Mouse (Mus musculus) embryo, embryonic 10 days (tissue): Measurements from ENCODE around the gene Atf7.
"Not testable (repeated sequence)": the region's sequence is repeated elsewhere in the genome, so short reads cannot be mapped to it uniquely, and the experiment has no call there.

Source experiments
- DNase-seq: peaks from one replicate; pipeline ENCODE4 v3.0.0-alpha.2; 2015; ENCODE audit warnings: low spot score

The Atf7 gene

GRCm38 (mm10) chr15:102619486-102619885 is 5.8 kb downstream of the Atf7 start:
- no peak for DNase-seq

- DNase-seq: no peak
Observed at GRCm38 (mm10) chr15:102617654-102618053, 7.6 kb downstream of the Atf7 start.

- no peak for DNase-seq
Observed at GRCm38 (mm10) chr15:102616174-102616573, 9.1 kb downstream of the Atf7 start.

GRCm38 (mm10) chr15:102614224-102614623 is 11.0 kb downstream of the Atf7 start:
- no peak for DNase-seq

- DNase-seq: no peak
Observed at GRCm38 (mm10) chr15:102612966-102613365, 12.3 kb downstream of the Atf7 start.

- DNase-seq: not testable (repeated sequence)
Observed at GRCm38 (mm10) chr15:102608586-102608985, 16.7 kb downstream of the Atf7 start.

GRCm38 (mm10) chr15:102593996-102594656 is 31.1 kb downstream of the Atf7 start:
- no peak for DNase-seq

- DNase-seq: no peak
Observed at GRCm38 (mm10) chr15:102592674-102593073, 32.6 kb downstream of the Atf7 start.

- DNase-seq: no peak
Observed at GRCm38 (mm10) chr15:102590567-102590966, 34.7 kb downstream of the Atf7 start.

- no peak for DNase-seq
Observed at GRCm38 (mm10) chr15:102589826-102590225, 35.4 kb downstream of the Atf7 start.

- no peak for DNase-seq
Observed at GRCm38 (mm10) chr15:102585501-102585900, 39.8 kb downstream of the Atf7 start.

GRCm38 (mm10) chr15:102583708-102584383 is 41.4 kb downstream of the Atf7 start:
- DNase-seq: no peak

- DNase-seq: no peak
Observed at GRCm38 (mm10) chr15:102581205-102581604, 44.1 kb downstream of the Atf7 start.

GRCm38 (mm10) chr15:102578351-102578750 is 46.9 kb downstream of the Atf7 start:
- DNase-seq: no peak

GRCm38 (mm10) chr15:102576972-102577371 is 48.3 kb downstream of the Atf7 start:
- DNase-seq: no peak

- DNase-seq: no peak
Observed at GRCm38 (mm10) chr15:102572081-102572480, 53.2 kb downstream of the Atf7 start.

- DNase-seq: no peak
Observed at GRCm38 (mm10) chr15:102567849-102568248, 57.4 kb downstream of the Atf7 start.

GRCm38 (mm10) chr15:102563681-102564080 is 61.6 kb downstream of the Atf7 start:
- DNase-seq: no peak

- no peak for DNase-seq
Observed at GRCm38 (mm10) chr15:102563061-102563460, 62.2 kb downstream of the Atf7 start.

GRCm38 (mm10) chr15:102562491-102562890 is 62.8 kb downstream of the Atf7 start:
- no peak for DNase-seq

GRCm38 (mm10) chr15:102557580-102557979 is 67.7 kb downstream of the Atf7 start:
- no peak for DNase-seq

- no peak for DNase-seq
Observed at GRCm38 (mm10) chr15:102555581-102555980, 69.7 kb downstream of the Atf7 start.

- no peak for DNase-seq
Observed at GRCm38 (mm10) chr15:102552599-102552998, 72.7 kb downstream of the Atf7 start.

GRCm38 (mm10) chr15:102547478-102547877 is 77.8 kb downstream of the Atf7 start:
- no peak for DNase-seq
